Mouse (Mus musculus) embryo, embryonic 9.5 days (tissue): ENCODE measurements around the gene Rbm44.
A peak's percentile ranks its signal among the peaks of the same experiment; 100 is the strongest.

ENCODE experiments used
- DNase-seq: peaks from one replicate; pipeline ENCODE4 v3.0.0-alpha.2; 2017; ENCODE audit errors: extremely low spot score

Rbm44 gene

DNA sequence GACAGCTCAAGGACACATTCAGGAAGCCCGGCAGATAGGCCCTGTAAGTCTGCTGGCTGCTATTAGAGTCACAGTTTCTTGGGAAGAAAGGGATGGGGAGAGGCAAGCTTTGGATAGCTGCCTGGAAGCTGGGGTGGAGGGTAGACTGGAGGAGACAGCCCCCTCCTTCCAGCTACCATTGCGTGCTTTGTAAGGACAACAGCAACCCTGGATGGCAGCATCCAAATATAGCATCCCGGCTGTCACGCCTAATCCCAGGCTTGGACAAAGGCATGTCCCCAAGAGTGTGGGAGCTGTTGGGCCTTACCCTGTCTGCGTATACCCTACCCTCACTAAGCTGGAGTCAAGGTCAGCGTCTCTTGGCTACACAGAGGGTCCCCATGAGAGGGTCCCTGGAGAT is 64.5 kb downstream of the Rbm44 start:
- DNase-seq = no peak

DNA sequence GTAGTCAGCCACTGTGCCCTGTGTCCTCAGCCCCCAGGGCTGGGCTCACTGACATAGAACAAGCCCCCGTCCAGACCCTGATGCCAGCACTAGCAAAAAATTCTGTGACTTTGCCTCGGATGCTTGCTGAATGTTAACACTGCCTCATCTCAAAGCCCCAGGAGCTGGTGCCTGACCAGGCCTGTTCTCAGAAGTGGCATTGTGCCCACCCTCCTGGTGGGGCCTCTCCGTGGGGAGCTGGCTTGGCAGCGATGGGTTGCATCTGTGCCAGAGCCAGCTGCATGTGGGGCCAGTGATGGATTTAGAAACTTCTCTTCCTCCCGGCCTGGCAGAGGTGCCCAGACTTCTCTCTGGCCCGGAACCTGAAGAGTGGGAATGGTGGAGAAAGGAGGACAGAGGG is 64.9 kb downstream of the Rbm44 start:
- no peak for DNase-seq

- DNase-seq = peak; percentile 54
Measured at GRCm38 (mm10) chr1:91211099-91211498, 66.2 kb downstream of the Rbm44 start.

DNA sequence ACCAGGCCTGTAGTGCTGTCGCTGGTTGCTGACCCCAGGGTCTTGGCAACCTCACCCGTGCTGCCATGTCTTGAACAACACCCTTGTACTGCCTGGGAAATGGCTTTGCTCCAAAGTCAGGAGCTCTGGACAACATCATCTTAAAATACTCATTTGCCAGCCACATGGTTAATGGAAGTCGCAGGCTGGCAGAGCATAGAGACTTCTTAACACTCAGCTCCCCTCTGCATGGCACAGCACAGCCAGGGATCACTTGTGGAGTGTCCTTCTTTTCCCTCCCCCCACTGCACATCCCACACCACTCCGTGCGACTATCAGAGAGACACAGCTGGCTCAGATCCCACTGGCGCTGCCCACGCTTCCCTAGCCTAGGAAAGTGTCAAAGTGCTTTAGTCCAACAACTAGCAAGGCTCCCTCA is 66.7 kb downstream of the Rbm44 start:
- no peak for DNase-seq

GRCm38 (mm10) chr1:91215264-91215663 is 70.4 kb downstream of the Rbm44 start:
- DNase-seq = no peak

GRCm38 (mm10) chr1:91215981-91216380 is 71.1 kb downstream of the Rbm44 start:
- no peak for DNase-seq

- DNase-seq = no peak
Measured at GRCm38 (mm10) chr1:91216504-91217267, 71.8 kb downstream of the Rbm44 start.

- no peak for DNase-seq
Measured at GRCm38 (mm10) chr1:91219641-91220321, 74.9 kb downstream of the Rbm44 start.

DNA sequence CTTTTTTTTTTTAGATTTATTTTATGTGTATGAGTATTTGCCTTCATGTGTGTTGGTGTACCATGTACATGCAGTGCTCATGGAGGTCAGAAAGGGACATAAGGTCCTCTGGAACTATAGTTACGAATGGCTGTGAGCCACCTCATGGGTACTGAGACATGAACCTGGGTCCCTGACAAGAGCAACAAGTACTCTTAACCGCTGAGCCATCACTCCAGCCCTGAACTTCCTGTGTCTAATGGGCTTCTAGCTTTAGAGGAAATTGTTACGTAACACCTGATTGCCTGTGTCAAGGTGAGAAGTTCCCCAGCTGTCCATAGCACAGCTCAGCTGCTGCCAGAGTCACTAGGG is 75.4 kb downstream of the Rbm44 start:
- DNase-seq = no peak
